Mouse (Mus musculus) heart, embryonic 12.5 days (tissue): ENCODE data around the gene Nrp1. TPM values are rescaled to one million over a fixed set of nuclear protein-coding genes. Genes with fewer than 3 reads are reported as not detected.

Source experiments
- ATAC-seq: fragments of 200-750 bp; cut with Nextera tagmentation; 2 replicates; pipeline ENCODE4 v1.8.0; 2017; ENCODE audit warnings: moderate TSS enrichment, moderate library complexity; ENCODE audit not compliant: insufficient number of reproducible peaks, low FRiP score
- H3K27ac ChIP-seq: fragments of 300-500 bp; sonication (generic); 2 replicates; pipeline ENCODE4 v1.5.1; 2016; ENCODE audit warnings: mild to moderate bottlenecking, moderate library complexity; ENCODE audit not compliant: poor library complexity, severe bottlenecking
- H3K27me3 ChIP-seq: fragments of 300-500 bp; sonication (generic); replicated peaks from 2 replicates; pipeline ENCODE4 v1.6.1; 2016; ENCODE audit warnings: mild to moderate bottlenecking, moderate library complexity
- H3K36me3 ChIP-seq: fragments of 300-500 bp; sonication (generic); 2 replicates; pipeline ENCODE4 v1.6.1; 2016; ENCODE audit warnings: mild to moderate bottlenecking, moderate library complexity
- H3K4me1 ChIP-seq: fragments of 300-500 bp; sonication (generic); replicated peaks from 2 replicates; pipeline ENCODE4 v1.6.1; 2016; ENCODE audit warnings: mild to moderate bottlenecking
- H3K4me2 ChIP-seq: fragments of 300-500 bp; sonication (generic); 2 replicates; pipeline ENCODE4 v1.6.1; 2016; ENCODE audit warnings: mild to moderate bottlenecking, moderate library complexity
- H3K4me3 ChIP-seq: fragments of 300-500 bp; sonication (generic); 2 replicates; pipeline ENCODE4 v1.5.1; 2016; ENCODE audit warnings: mild to moderate bottlenecking
- H3K9ac ChIP-seq: fragments of 300-500 bp; sonication (generic); 2 replicates; pipeline ENCODE4 v1.6.1; 2016; ENCODE audit warnings: mild to moderate bottlenecking, moderate library complexity
- H3K9me3 ChIP-seq: fragments of 300-500 bp; sonication (generic); replicated peaks from 2 replicates; pipeline ENCODE4 v1.6.1; 2016; ENCODE audit warnings: mild to moderate bottlenecking, moderate library complexity
- WGBS: fragments of 180-500 bp; shearing (Covaris S2); methylation state at CpG from one replicate; pipeline ENCODE4 v1.1.7; 2016; 5-methylcytosine and 5-hydroxymethylcytosine counted together
- polyA plus RNA-seq: library from polyadenylated mRNA; unstranded; fragments of >200 nt; fragmentation: Nextera tagmentation; extraction: Ambion mirVana; gene quantifications from 2 replicates; pipeline ENCODE4 v1.2.1, GENCODE M21; 2016

Gene Nrp1
- polyA plus RNA-seq, 1 experiment from 2014 or later: 135 TPM

GRCm38 (mm10) chr8:128419984-128420383, 61.6 kb downstream of the Nrp1 start:
- no peak overlapping the region for H3K4me2 ChIP-seq
- no peak for ATAC-seq

GRCm38 (mm10) chr8:128420402-128420801, 62.0 kb downstream of the Nrp1 start:
- no peak for ATAC-seq
- Histone ChIP-seq H3K4me1 (peaks cover 37% of the 10 kb centered on the region), H3K27me3 (no peaks in the 10 kb centered on the region), H3K4me3 (no peak overlapping the region), H3K9ac (no peak overlapping the region), H3K27ac (no peak overlapping the region), H3K4me2 (no peak overlapping the region), H3K36me3 (peaks cover 50% of the 10 kb centered on the region), H3K9me3 (no peaks in the 10 kb centered on the region)
- 91% methylated on average over 1 of the region's 1 CpGs for WGBS

More at GRCm38 (mm10) chr8:128419984-128420383, 61.6 kb downstream of the Nrp1 start:
- Histone ChIP-seq H3K27me3 (no peaks in the 10 kb centered on the region), H3K4me1 (peaks cover 41% of the 10 kb centered on the region), H3K36me3 (peaks cover 48% of the 10 kb centered on the region), H3K4me3 (no peak overlapping the region), H3K9ac (no peak overlapping the region), H3K9me3 (no peaks in the 10 kb centered on the region), H3K27ac (no peak overlapping the region)

- peaks cover 70% of the 10 kb centered on the region for H3K36me3 ChIP-seq
- no peak for ATAC-seq
- H3K9me3 ChIP-seq: no peaks in the 10 kb centered on the region
- H3K27me3 ChIP-seq: no peaks in the 10 kb centered on the region
- no peak overlapping the region for H3K4me3 ChIP-seq
- H3K4me1 ChIP-seq: peaks cover 12% of the 10 kb centered on the region
- no peak overlapping the region for H3K9ac ChIP-seq
- H3K4me2 ChIP-seq: no peak overlapping the region
- no peak overlapping the region for H3K27ac ChIP-seq
These were observed 65.4 kb downstream of the Nrp1 start for GRCm38 (mm10) chr8:128423813-128424212.

- WGBS: 82% methylated on average over 7 of the region's 7 CpGs
- Histone ChIP-seq H3K9ac (no peak overlapping the region), H3K27me3 (no peaks in the 10 kb centered on the region), H3K27ac (no peak overlapping the region), H3K9me3 (no peaks in the 10 kb centered on the region), H3K4me3 (no peak overlapping the region), H3K36me3 (peaks cover 79% of the 10 kb centered on the region), H3K4me1 (peaks cover 12% of the 10 kb centered on the region), H3K4me2 (no peak overlapping the region)
- ATAC-seq: no peak
These were observed 66.4 kb downstream of the Nrp1 start for GRCm38 (mm10) chr8:128424626-128425333.

GRCm38 (mm10) chr8:128427071-128427470, 68.7 kb downstream of the Nrp1 start:
- H3K27me3 ChIP-seq: no peaks in the 10 kb centered on the region
- H3K4me2 ChIP-seq: no peak overlapping the region
- 85% methylated on average over 3 of the region's 3 CpGs for whole genome bisulfite sequencing
- H3K4me1 ChIP-seq: peaks cover 12% of the 10 kb centered on the region
- H3K4me3 ChIP-seq: no peak overlapping the region
- no peak overlapping the region for H3K27ac ChIP-seq
- no peak overlapping the region for H3K9ac ChIP-seq
- no peaks in the 10 kb centered on the region for H3K9me3 ChIP-seq
- no peak for ATAC-seq
- H3K36me3 ChIP-seq: peaks cover 80% of the 10 kb centered on the region

- 81% methylated on average over 1 of the region's 1 CpGs for WGBS
These were observed 70.6 kb downstream of the Nrp1 start for GRCm38 (mm10) chr8:128428971-128429370.

GRCm38 (mm10) chr8:128431082-128431481, 72.7 kb downstream of the Nrp1 start:
- no peak overlapping the region for H3K27ac ChIP-seq
- peaks cover 12% of the 10 kb centered on the region for H3K4me1 ChIP-seq
- H3K27me3 ChIP-seq: no peaks in the 10 kb centered on the region
- 87% methylated on average over 1 of the region's 1 CpGs for WGBS
- H3K4me2 ChIP-seq: no peak overlapping the region
- H3K4me3 ChIP-seq: no peak overlapping the region
- no peak for ATAC-seq
- H3K9ac ChIP-seq: no peak overlapping the region
- H3K9me3 ChIP-seq: no peaks in the 10 kb centered on the region
- H3K36me3 ChIP-seq: peaks cover 83% of the 10 kb centered on the region

More at GRCm38 (mm10) chr8:128428971-128429370, 70.6 kb downstream of the Nrp1 start:
- no peak overlapping the region for H3K9ac ChIP-seq
- no peak overlapping the region for H3K4me2 ChIP-seq
- H3K27me3 ChIP-seq: no peaks in the 10 kb centered on the region
- peaks cover 7% of the 10 kb centered on the region for H3K4me1 ChIP-seq
- H3K9me3 ChIP-seq: no peaks in the 10 kb centered on the region
- H3K36me3 ChIP-seq: peaks cover 81% of the 10 kb centered on the region
- no peak for ATAC-seq
- H3K27ac ChIP-seq: no peak overlapping the region
- no peak overlapping the region for H3K4me3 ChIP-seq

- Histone ChIP-seq H3K27me3 (no peaks in the 10 kb centered on the region), H3K36me3 (peaks cover 81% of the 10 kb centered on the region), H3K4me2 (no peak overlapping the region), H3K9me3 (no peaks in the 10 kb centered on the region), H3K27ac (no peak overlapping the region), H3K4me3 (no peak overlapping the region), H3K9ac (no peak overlapping the region), H3K4me1 (peaks cover 20% of the 10 kb centered on the region)
- 61% methylated on average over 4 of the region's 4 CpGs for WGBS
- ATAC-seq: no peak
These were observed 77.3 kb downstream of the Nrp1 start for GRCm38 (mm10) chr8:128435749-128436148.

GRCm38 (mm10) chr8:128437156-128437825, 78.9 kb downstream of the Nrp1 start:
- Histone ChIP-seq H3K4me2 (no peak overlapping the region), H3K36me3 (peaks cover 74% of the 10 kb centered on the region), H3K9me3 (no peaks in the 10 kb centered on the region), H3K4me3 (no peak overlapping the region), H3K27me3 (no peaks in the 10 kb centered on the region), H3K9ac (no peak overlapping the region), H3K27ac (no peak overlapping the region), H3K4me1 (peaks cover 21% of the 10 kb centered on the region)
- ATAC-seq: no peak
- WGBS: 72% methylated on average over 12 of the region's 12 CpGs

GRCm38 (mm10) chr8:128441407-128441806, 83.0 kb downstream of the Nrp1 start:
- no peak for ATAC-seq
- no peaks in the 10 kb centered on the region for H3K27me3 ChIP-seq
- no peak overlapping the region for H3K9ac ChIP-seq
- peaks cover 7% of the 10 kb centered on the region; the same call in 1 of the 2 replicates for H3K4me1 ChIP-seq
- no peaks in the 10 kb centered on the region for H3K9me3 ChIP-seq
- 86% methylated on average over 1 of the region's 1 CpGs for WGBS
- no peak overlapping the region for H3K4me2 ChIP-seq
- H3K4me3 ChIP-seq: no peak overlapping the region
- H3K27ac ChIP-seq: no peak overlapping the region
- peaks cover 63% of the 10 kb centered on the region for H3K36me3 ChIP-seq

GRCm38 (mm10) chr8:128445596-128445995, 87.2 kb downstream of the Nrp1 start:
- ATAC-seq: no peak
- Histone ChIP-seq H3K9me3 (no peaks in the 10 kb centered on the region), H3K27me3 (no peaks in the 10 kb centered on the region), H3K4me3 (no peak overlapping the region), H3K36me3 (peaks cover 65% of the 10 kb centered on the region), H3K27ac (no peak overlapping the region), H3K4me2 (no peak overlapping the region), H3K9ac (no peak overlapping the region), H3K4me1 (peaks cover 9% of the 10 kb centered on the region)
- whole genome bisulfite sequencing: 61% methylated on average over 4 of the region's 4 CpGs
